Mouse (Mus musculus) adrenal gland, postnatal 14 days (tissue): ENCODE measurements around the gene Slc25a5. TPM values are rescaled to one million over a fixed set of nuclear protein-coding genes. Genes with fewer than 3 reads are reported as not detected.

Source experiments
- DNase-seq: peaks from one replicate; pipeline ENCODE4 v3.0.0; 2021; ENCODE audit warnings: mixed read lengths
- total RNA-seq: library from RNA; stranded (reverse); gene quantifications from 2 replicates; pipeline ENCODE4 v1.2.3, GENCODE M21; 2021

Gene Slc25a5
- total RNA-seq, 1 experiment from 2014 or later: 588 TPM

- no peak for DNase-seq
These were observed 3.9 kb downstream of the Slc25a5 start for GRCm38 (mm10) chrX:36799131-36799879.

- DNase-seq: no peak
These were observed 7.7 kb downstream of the Slc25a5 start for GRCm38 (mm10) chrX:36803189-36803588.

- DNase-seq: peak; percentile 54
These were observed 8.7 kb downstream of the Slc25a5 start for GRCm38 (mm10) chrX:36804196-36804595.

- no peak for DNase-seq
These were observed 10.2 kb downstream of the Slc25a5 start for GRCm38 (mm10) chrX:36805466-36806235.

- DNase-seq: peak; percentile 92
These were observed 12.2 kb downstream of the Slc25a5 start for GRCm38 (mm10) chrX:36807360-36808317.

- no peak for DNase-seq
These were observed 12.8 kb downstream of the Slc25a5 start for GRCm38 (mm10) chrX:36808318-36808683.

- DNase-seq: peak; percentile 52
These were observed 15.9 kb downstream of the Slc25a5 start for GRCm38 (mm10) chrX:36811377-36811776.

- no peak for DNase-seq
These were observed 18.8 kb downstream of the Slc25a5 start for GRCm38 (mm10) chrX:36814161-36814836.

GRCm38 (mm10) chrX:36815022-36815421, 19.6 kb downstream of the Slc25a5 start:
- no peak for DNase-seq

GRCm38 (mm10) chrX:36815439-36815838, 20.0 kb downstream of the Slc25a5 start:
- no peak for DNase-seq

GRCm38 (mm10) chrX:36816368-36816899, 21.0 kb downstream of the Slc25a5 start:
- DNase-seq: no peak

GRCm38 (mm10) chrX:36816953-36817441, 21.5 kb downstream of the Slc25a5 start:
- no peak for DNase-seq

- no peak for DNase-seq
These were observed 24.1 kb downstream of the Slc25a5 start for GRCm38 (mm10) chrX:36819575-36819974.

GRCm38 (mm10) chrX:36820201-36820600, 24.8 kb downstream of the Slc25a5 start:
- DNase-seq: peak; percentile 70

- no peak for DNase-seq
These were observed 28.7 kb downstream of the Slc25a5 start for GRCm38 (mm10) chrX:36823932-36824711.

GRCm38 (mm10) chrX:36825032-36825431, 29.6 kb downstream of the Slc25a5 start:
- peak; percentile 45 for DNase-seq

- DNase-seq: no peak
These were observed 31.4 kb downstream of the Slc25a5 start for GRCm38 (mm10) chrX:36826873-36827272.

GRCm38 (mm10) chrX:36830271-36830670, 34.8 kb downstream of the Slc25a5 start:
- peak; percentile 80 for DNase-seq

GRCm38 (mm10) chrX:36831632-36832031, 36.2 kb downstream of the Slc25a5 start:
- DNase-seq: no peak

GRCm38 (mm10) chrX:36833397-36834084, 38.1 kb downstream of the Slc25a5 start:
- peak; percentile 71 for DNase-seq
